Mouse (Mus musculus) heart, adult 2 months (tissue): ENCODE data around the gene Rnf227.

Experiments used
- CTCF ChIP-seq: fragments of 200-600 bp; IDR thresholded peaks from 2 replicates; pipeline ENCODE4 v1.8.1; 2022; ENCODE audit warnings: antibody characterized with exemption, mild to moderate bottlenecking, moderate library complexity
- EP300 ChIP-seq: fragments of 200-500 bp; IDR thresholded peaks from 2 replicates; pipeline ENCODE4 v1.6.1; 2011; ENCODE audit warnings: low read depth, low read length, control low read depth; ENCODE audit not compliant: insufficient read depth
- POLR2A ChIP-seq: fragments of 200-500 bp; IDR thresholded peaks from 2 replicates; pipeline ENCODE4 v1.6.1; 2011; ENCODE audit warnings: mild to moderate bottlenecking, low read depth, low read length, control low read depth; ENCODE audit not compliant: insufficient read depth

DNA sequence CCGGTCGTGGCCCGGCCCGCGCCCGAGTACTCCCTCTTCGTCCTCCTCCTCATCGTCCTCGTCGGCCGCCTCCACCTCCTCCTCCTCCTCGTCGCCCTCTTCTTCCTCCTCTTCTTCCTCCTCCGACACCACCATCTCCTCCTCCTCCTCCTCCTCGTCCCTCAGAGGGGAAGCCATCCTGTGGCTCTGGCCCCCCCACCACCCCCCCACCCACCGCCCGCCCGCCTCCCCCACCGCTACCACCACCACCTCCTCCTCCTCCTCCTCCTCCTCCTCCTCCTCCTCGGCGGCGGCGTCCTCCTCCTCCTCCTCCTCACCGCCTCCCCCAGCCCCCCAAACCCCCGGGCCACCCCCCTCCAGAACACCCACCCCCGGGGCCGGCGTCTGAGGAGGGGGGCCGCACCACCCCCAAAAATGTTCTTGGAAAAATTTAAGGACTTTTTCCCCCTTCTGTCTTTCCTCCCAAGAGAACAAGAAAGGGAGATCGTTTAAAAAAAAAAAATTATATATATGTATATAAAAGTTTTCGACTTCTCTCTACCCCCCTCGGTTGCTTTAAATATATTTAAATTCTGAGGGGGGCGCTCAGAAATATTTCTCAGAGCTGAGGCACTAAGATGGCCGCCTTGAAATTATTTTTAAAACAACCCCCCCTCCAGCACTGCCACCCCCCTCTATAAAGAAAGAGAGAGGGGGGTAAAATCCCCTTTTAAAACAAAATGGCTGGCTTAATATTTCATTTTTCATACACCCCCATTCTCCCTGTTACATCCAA is 29.1 kb downstream of the Rnf227 start, which contains the start of gene Chd3:
- TF ChIP-seq POLR2A (no peak), CTCF (no peak), EP300 (no peak)
